ENCODE assay signal across 8 mouse cellular contexts in the genomic region with DNA sequence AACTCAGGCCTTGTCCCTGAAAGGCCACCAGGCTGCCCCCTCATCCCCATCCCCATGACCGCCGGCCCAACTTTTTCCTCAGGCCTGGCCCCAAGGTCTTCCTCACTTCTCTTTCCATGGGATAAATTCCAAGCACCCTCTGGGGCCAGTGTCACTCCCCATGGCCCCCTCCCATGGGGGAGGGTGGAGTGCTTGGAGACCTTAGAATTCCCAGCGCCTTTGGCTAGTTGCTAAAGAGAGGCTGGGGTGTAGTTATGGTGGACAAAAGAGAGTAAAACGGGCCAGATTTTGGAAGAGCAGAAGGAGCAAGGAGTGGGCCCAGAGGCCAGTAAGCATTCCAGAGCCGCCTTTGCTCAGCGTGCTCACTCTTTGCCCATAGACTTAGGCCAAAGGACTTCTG. TPM values are rescaled to one million over a fixed set of nuclear protein-coding genes. Genes with fewer than 3 reads are reported as not detected.
DNase-seq lines count a peak whose midpoint lies in the region; ATAC-seq and TF ChIP-seq lines count a peak whose summit lies in the region.

Gene Timp2, minus strand, starts transcription at position 101 of the 400 bp plus-strand sequence.

- H3K4me1 ChIP-seq in lung, embryonic 16.5 days (replicated peaks; ENCODE audit: control insufficient read depth, insufficient read depth, low read length): peaks cover 24% of the 10 kb centered on the region
- peaks cover 50% of the 10 kb centered on the region for H3K4me1 ChIP-seq in embryonic facial prominence, embryonic 13.5 days
- H3K4me1 ChIP-seq in limb, embryonic 11.5 days (ENCODE audit: control insufficient read depth, insufficient read depth, low read length): peaks cover 18% of the 10 kb centered on the region
- peaks cover 5% of the 10 kb centered on the region for H3K4me1 ChIP-seq in small intestine, adult 2 months (ENCODE audit: control insufficient read depth, insufficient read depth, insufficient read length, low read length)

- peak within 1 kb of the TSS; percentile 92 for H3K9ac ChIP-seq in lung, embryonic 16.5 days (ENCODE audit: low read length)
- peak within 1 kb of the TSS; percentile 98 for H3K9ac ChIP-seq in embryonic facial prominence, embryonic 13.5 days
- H3K9ac ChIP-seq in limb, embryonic 11.5 days (ENCODE audit: low read length): peak within 1 kb of the TSS; percentile 96

- peak within 1 kb of the TSS; percentile 85 for H3K27ac ChIP-seq in lung, embryonic 16.5 days (ENCODE audit: low read length)
- H3K27ac ChIP-seq in embryonic facial prominence, embryonic 13.5 days: peak within 1 kb of the TSS; percentile 97
- H3K27ac ChIP-seq in limb, embryonic 11.5 days (replicated peaks; ENCODE audit: low read depth, low read length): peak within 1 kb of the TSS; percentile 86
- peak within 1 kb of the TSS; percentile 38 for H3K27ac ChIP-seq in small intestine, adult 2 months (ENCODE audit: insufficient read depth, low read depth, low read length)

- H3K27me3 ChIP-seq in lung, embryonic 16.5 days (ENCODE audit: control insufficient read depth, insufficient read depth, low read depth, low read length): no peaks in the 10 kb centered on the region
- H3K27me3 ChIP-seq in embryonic facial prominence, embryonic 13.5 days: no peaks in the 10 kb centered on the region
- no peaks in the 10 kb centered on the region for H3K27me3 ChIP-seq in limb, embryonic 11.5 days (ENCODE audit: control insufficient read depth, insufficient read depth, low read length)
- H3K27me3 ChIP-seq in small intestine, adult 2 months (ENCODE audit: control insufficient read depth, insufficient read depth, low read length): peaks cover 9% of the 10 kb centered on the region; the same call in 1 of the 2 replicates

- WGBS in lung, embryonic 16.5 days: 36% methylated on average over 6 of the region's 6 CpGs
- WGBS in embryonic facial prominence, embryonic 13.5 days: 34% methylated on average over 6 of the region's 6 CpGs
- 35% methylated on average over 6 of the region's 6 CpGs for WGBS in limb, embryonic 11.5 days
- 51% methylated on average over 6 of the region's 6 CpGs for WGBS in small intestine, adult 2 months

- TF ChIP-seq CTCF in small intestine, adult 2 months (IDR thresholded peaks at IDR 0.05; ENCODE audit: extremely low read depth, insufficient read length, insufficient replicate concordance, low read depth, low read length): no peak

- no peaks in the 10 kb centered on the region for H3K9me3 ChIP-seq in lung, embryonic 16.5 days (ENCODE audit: control insufficient read depth, low read length)
- no peaks in the 10 kb centered on the region for H3K9me3 ChIP-seq in embryonic facial prominence, embryonic 13.5 days
- H3K9me3 ChIP-seq in limb, embryonic 11.5 days (ENCODE audit: control insufficient read depth, low read length): no peaks in the 10 kb centered on the region

- no peak for DNase-seq in lung, postnatal 36 days
- DNase-seq in heart, postnatal 10 days: no peak
- DNase-seq in limb, embryonic 11.5 days (ENCODE audit: low spot score): no peak
- DNase-seq in spleen, postnatal 4 days (ENCODE audit: low spot score in 2 of 2): no peak

- peak within 1 kb of the TSS; percentile 78 for H3K4me3 ChIP-seq in lung, embryonic 16.5 days (ENCODE audit: low read length)
- peak within 1 kb of the TSS; percentile 91 for H3K4me3 ChIP-seq in embryonic facial prominence, embryonic 13.5 days
- peak within 1 kb of the TSS; percentile 81 for H3K4me3 ChIP-seq in limb, embryonic 11.5 days (ENCODE audit: low read depth, low read length)
- peak within 1 kb of the TSS; percentile 76 for H3K4me3 ChIP-seq in small intestine, adult 2 months (ENCODE audit: low read depth, low read length)

- TF ChIP-seq POLR2A in small intestine, adult 2 months (IDR thresholded peaks at IDR 0.05; ENCODE audit: low read depth, low read length): no peak

- intact Hi-C loops in heart, postnatal 10 days (cut with DNase I): loop anchor here (2.0 kb wide), 1 partner anchor 39 kb away; no protein-coding TSS in a partner anchor

- H3K36me3 ChIP-seq in lung, embryonic 16.5 days (ENCODE audit: control insufficient read depth, insufficient read depth, low read length): no peaks in the 10 kb centered on the region
- H3K36me3 ChIP-seq in embryonic facial prominence, embryonic 13.5 days: peaks cover 13% of the 10 kb centered on the region
- no peaks in the 10 kb centered on the region for H3K36me3 ChIP-seq in limb, embryonic 11.5 days (ENCODE audit: control insufficient read depth, insufficient read depth, low read length)
- no peaks in the 10 kb centered on the region for H3K36me3 ChIP-seq in small intestine, adult 2 months (ENCODE audit: control insufficient read depth, insufficient read depth, low read length)

- peak within 1 kb of the TSS; percentile 79 for H3K4me2 ChIP-seq in lung, embryonic 16.5 days (ENCODE audit: low read depth, low read length)
- peak within 1 kb of the TSS; percentile 79 for H3K4me2 ChIP-seq in embryonic facial prominence, embryonic 13.5 days
- H3K4me2 ChIP-seq in limb, embryonic 11.5 days (ENCODE audit: low read depth, severe bottlenecking): peak within 1 kb of the TSS; percentile 69

- 0 out of 2 replicates have a peak, but pooled peaks have one; percentile 4 for ATAC-seq in lung, embryonic 16.5 days (ENCODE audit: low read depth)
- 0 out of 2 replicates have a peak, but pooled peaks have one; percentile 8 for ATAC-seq in embryonic facial prominence, embryonic 13.5 days (ENCODE audit: insufficient number of reproducible peaks, insufficient read depth, low FRiP score, low TSS enrichment, low read depth)
- 0 out of 2 replicates have a peak, but pooled peaks have one; percentile 15 for ATAC-seq in limb, embryonic 11.5 days (ENCODE audit: insufficient number of reproducible peaks, low FRiP score, low TSS enrichment, low read depth)
- no peak for ATAC-seq in megakaryocyte-erythroid progenitor cell, adult 5-6 weeks (replicated peaks; ENCODE audit: low FRiP score, low TSS enrichment, poor library complexity, severe bottlenecking)

RNA-seq across cellular contexts. Expression of gene Timp2, which starts in this region (rescaled TPM):
- 69.8 and 74.1 TPM in 2 replicates for polyA plus RNA-seq in lung, embryonic 16.5 days (2015; fragmentation: Nextera tagmentation; extraction: Ambion mirVana)
- 117 and 132 TPM in 2 replicates for polyA plus RNA-seq in embryonic facial prominence, embryonic 13.5 days (2015; fragmentation: Nextera tagmentation; extraction: Ambion mirVana)
- total RNA-seq in heart, postnatal 10 days (2021): 100 to 1,000 TPM; 199 to 211 TPM
- polyA plus RNA-seq in limb, embryonic 11.5 days (2014; fragmentation: Nextera tagmentation; extraction: Ambion mirVana): 64.4 and 68.4 TPM in 2 replicates
- polyA plus RNA-seq in small intestine, adult 2 months (2012; rRNA removed): 22.6 and 27.7 TPM in 2 replicates
- total RNA-seq in megakaryocyte-erythroid progenitor cell, adult 5-6 weeks (2014; fragmentation: Nextera tagmentation): 4.4 and 8.0 TPM in 2 replicates
- total RNA-seq in megakaryocyte-erythroid progenitor cell, adult 5-6 weeks (2017): 9.3 and 9.5 TPM in 2 replicates

Comparison
In these comparisons a context has a peak if more than half of its experiments do, and no peak if none do; other contexts are left out.
1. RNA of gene Timp2 (total RNA-seq): 199 to 211 TPM in heart, postnatal 10 days; 4.4 to 9.5 TPM in megakaryocyte-erythroid progenitor cell, adult 5-6 weeks; every median in the first group is over 10 times any median in the second.
2. H3K27ac ChIP-seq: peak in every context shown above with its lines; median percentile 97 in embryonic facial prominence, embryonic 13.5 days; 86 in limb, embryonic 11.5 days; 85 in lung, embryonic 16.5 days; 38 in small intestine, adult 2 months.
3. Peak in every context shown above with its lines, with median percentiles within 50 percentile points of each other: H3K4me2 ChIP-seq, H3K4me3 ChIP-seq and H3K9ac ChIP-seq.